Mouse (Mus musculus): ENCODE measurements around the gene Igsf21.

The Igsf21 gene

GRCm38 (mm10) chr4:140047807-140048362 lies 198.7 kb downstream of the Igsf21 start:
- DNase-seq (ENCODE audit: low read depth, low spot score): no peak

GRCm38 (mm10) chr4:140043953-140044352 lies 202.6 kb downstream of the Igsf21 start:
- no peak for DNase-seq (ENCODE audit: low read depth, low spot score)

GRCm38 (mm10) chr4:140038586-140039411 lies 207.8 kb downstream of the Igsf21 start:
- no peak for DNase-seq (ENCODE audit: low read depth, low spot score)

- DNase-seq (ENCODE audit: low read depth, low spot score): no peak
These were observed 208.7 kb downstream of the Igsf21 start for GRCm38 (mm10) chr4:140037784-140038387.

GRCm38 (mm10) chr4:140035232-140035631 lies 211.4 kb downstream of the Igsf21 start:
- no peak for DNase-seq (ENCODE audit: low read depth, low spot score)

GRCm38 (mm10) chr4:140033394-140033793 lies 213.2 kb downstream of the Igsf21 start:
- DNase-seq (ENCODE audit: low read depth, low spot score): no peak

GRCm38 (mm10) chr4:140030415-140030814 lies 216.2 kb downstream of the Igsf21 start:
- DNase-seq (ENCODE audit: low read depth, low spot score): no peak

- DNase-seq (ENCODE audit: low read depth, low spot score): no peak
These were observed 216.6 kb downstream of the Igsf21 start for GRCm38 (mm10) chr4:140030040-140030386.

- DNase-seq (ENCODE audit: low read depth, low spot score): no peak
These were observed 217.1 kb downstream of the Igsf21 start for GRCm38 (mm10) chr4:140029324-140030039.

GRCm38 (mm10) chr4:140023833-140024232 lies 222.8 kb downstream of the Igsf21 start:
- DNase-seq (ENCODE audit: low read depth, low spot score): no peak

- no peak for DNase-seq (ENCODE audit: low read depth, low spot score)
These were observed 230.7 kb downstream of the Igsf21 start for GRCm38 (mm10) chr4:140015916-140016315.

- DNase-seq (ENCODE audit: low read depth, low spot score): no peak
These were observed 235.7 kb downstream of the Igsf21 start for GRCm38 (mm10) chr4:140010728-140011470.

- DNase-seq (ENCODE audit: low read depth, low spot score): no peak
These were observed 241.7 kb downstream of the Igsf21 start for GRCm38 (mm10) chr4:140004932-140005331.

- no peak for DNase-seq (ENCODE audit: low read depth, low spot score)
These were observed 242.4 kb downstream of the Igsf21 start for GRCm38 (mm10) chr4:140004170-140004569.

- DNase-seq (ENCODE audit: low read depth, low spot score): no peak
These were observed 244.5 kb downstream of the Igsf21 start for GRCm38 (mm10) chr4:140002069-140002468.

GRCm38 (mm10) chr4:140000911-140001310 lies 245.7 kb downstream of the Igsf21 start:
- DNase-seq (ENCODE audit: low read depth, low spot score): no peak

GRCm38 (mm10) chr4:139999033-139999432 lies 247.6 kb downstream of the Igsf21 start:
- no peak for DNase-seq (ENCODE audit: low read depth, low spot score)

GRCm38 (mm10) chr4:139995659-139996058 lies 250.9 kb downstream of the Igsf21 start:
- DNase-seq (ENCODE audit: low read depth, low spot score): no peak

GRCm38 (mm10) chr4:139993111-139993755 lies 253.4 kb downstream of the Igsf21 start:
- no peak for DNase-seq (ENCODE audit: low read depth, low spot score)

- DNase-seq (ENCODE audit: low read depth, low spot score): no peak
These were observed 259.7 kb downstream of the Igsf21 start for GRCm38 (mm10) chr4:139986913-139987312.

- no peak for DNase-seq (ENCODE audit: low read depth, low spot score)
These were observed 267.9 kb downstream of the Igsf21 start for GRCm38 (mm10) chr4:139978716-139979115.

Data from brain, embryonic 18.5 days (tissue).